Mouse (Mus musculus): ENCODE results near the gene Unc93b1. TPM values are rescaled to one million over a fixed set of nuclear protein-coding genes. Genes with fewer than 3 reads are reported as not detected.

The Unc93b1 gene
- total RNA-seq, 2 experiments from 2014 or later = 13.9 to 20.7 TPM

DNA sequence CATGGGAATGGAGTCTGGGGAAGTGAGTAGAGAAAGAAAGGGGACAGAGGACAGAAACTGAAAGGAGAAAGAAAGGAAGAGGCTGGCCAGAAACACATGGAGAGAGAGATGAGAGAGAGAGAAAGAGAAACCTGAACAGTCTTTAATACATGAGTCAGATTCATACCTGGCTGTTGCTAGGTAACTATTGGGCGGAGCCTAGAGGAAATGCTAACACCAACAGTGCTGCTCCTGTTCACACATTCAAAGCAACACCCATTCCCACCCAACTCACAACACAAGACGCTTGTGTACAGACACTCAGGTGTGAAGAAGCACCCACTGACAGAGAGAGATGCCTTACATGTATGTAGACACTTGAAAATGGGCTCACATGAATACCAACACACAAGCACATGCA is 40.9 kb downstream of the Unc93b1 start:
- DNase-seq (ENCODE audit: low spot score in 2 of 2) = no peak

DNA sequence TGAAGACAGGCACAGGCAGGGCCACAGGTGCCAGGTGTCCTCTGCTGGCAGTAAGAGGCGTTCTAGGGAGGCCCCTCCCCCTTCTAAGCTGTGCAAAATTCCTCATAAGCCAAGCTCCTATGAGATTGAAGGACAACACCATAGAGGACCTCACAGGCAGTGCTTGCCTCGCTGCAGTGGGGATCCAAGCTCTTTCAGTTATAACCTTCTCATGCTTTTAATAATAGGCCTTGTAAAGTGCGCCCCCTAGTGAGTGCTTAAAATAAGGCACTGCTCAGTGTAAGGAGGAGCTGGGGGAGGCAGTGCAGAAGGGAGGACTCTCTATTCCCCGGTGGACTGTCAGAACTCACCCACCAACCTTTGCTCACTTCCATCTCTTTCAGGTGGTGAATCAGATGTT is 45.3 kb downstream of the Unc93b1 start:
- DNase-seq (ENCODE audit: low spot score in 2 of 2) = peak; percentile 82 to 85

- DNase-seq (ENCODE audit: low spot score in 2 of 2) = no peak
Observed at GRCm38 (mm10) chr19:3980917-3981316, 45.9 kb downstream of the Unc93b1 start.

- no peak for DNase-seq (ENCODE audit: low spot score in 2 of 2)
Observed at GRCm38 (mm10) chr19:3983527-3984200, 48.7 kb downstream of the Unc93b1 start.

- DNase-seq (ENCODE audit: low spot score in 2 of 2) = no peak
Observed at GRCm38 (mm10) chr19:3985261-3985681, 50.3 kb downstream of the Unc93b1 start.

- DNase-seq (ENCODE audit: low spot score in 2 of 2) = peak; percentile 37 to 60
Observed at GRCm38 (mm10) chr19:3986334-3986733, 51.3 kb downstream of the Unc93b1 start, which contains the start of gene Acy3. Acy3 (plus strand) TSS chr19:3986570.

DNA sequence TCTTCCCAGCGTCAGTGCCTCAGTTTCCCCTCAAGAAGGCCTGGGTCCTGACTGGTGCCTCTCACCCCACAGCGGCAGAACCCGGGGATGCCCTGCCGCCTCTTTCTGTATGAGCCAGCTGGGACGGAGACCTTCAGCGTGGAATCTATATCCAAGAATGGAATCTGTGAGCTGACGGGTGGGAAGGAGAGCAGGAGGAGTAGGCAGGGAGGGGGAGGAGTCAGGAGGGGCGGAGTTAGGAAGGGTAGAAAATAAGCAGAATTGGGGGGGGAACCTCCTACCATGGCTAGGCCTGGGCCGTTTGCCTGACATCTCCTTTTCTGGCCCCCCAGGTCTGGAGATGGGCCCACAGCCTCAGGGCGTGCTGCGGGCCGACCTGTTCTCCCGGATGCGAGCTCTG is 53.1 kb downstream of the Unc93b1 start:
- no peak for DNase-seq (ENCODE audit: low spot score in 2 of 2)

- no peak for DNase-seq (ENCODE audit: low spot score in 2 of 2)
Observed at GRCm38 (mm10) chr19:3988750-3989149, 53.8 kb downstream of the Unc93b1 start.

- no peak for DNase-seq (ENCODE audit: low spot score in 2 of 2)
Observed at GRCm38 (mm10) chr19:3990804-3991203, 55.8 kb downstream of the Unc93b1 start.

- no peak for DNase-seq (ENCODE audit: low spot score in 2 of 2)
Observed at GRCm38 (mm10) chr19:3991562-3991961, 56.6 kb downstream of the Unc93b1 start.

DNA sequence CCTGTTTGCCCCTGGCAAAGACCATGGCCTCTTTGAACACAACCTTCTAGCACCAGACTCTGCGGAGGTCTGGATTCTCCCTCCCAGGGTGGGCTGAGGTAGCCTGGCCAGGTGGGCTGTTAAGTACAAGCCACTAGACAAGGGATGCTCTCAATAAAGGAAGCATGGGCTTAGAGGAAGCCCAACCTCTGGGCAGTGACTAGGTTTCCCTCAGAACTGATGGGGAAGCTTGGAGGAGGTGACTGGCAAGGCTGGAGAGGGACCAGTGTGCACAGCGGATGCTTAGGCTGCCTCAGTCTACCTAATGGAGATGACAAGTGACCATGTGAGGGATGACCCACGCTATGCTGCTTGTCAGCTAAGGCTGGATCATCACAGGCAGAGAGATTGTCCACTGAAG is 57.0 kb downstream of the Unc93b1 start:
- DNase-seq (ENCODE audit: low spot score in 2 of 2) = no peak

DNA sequence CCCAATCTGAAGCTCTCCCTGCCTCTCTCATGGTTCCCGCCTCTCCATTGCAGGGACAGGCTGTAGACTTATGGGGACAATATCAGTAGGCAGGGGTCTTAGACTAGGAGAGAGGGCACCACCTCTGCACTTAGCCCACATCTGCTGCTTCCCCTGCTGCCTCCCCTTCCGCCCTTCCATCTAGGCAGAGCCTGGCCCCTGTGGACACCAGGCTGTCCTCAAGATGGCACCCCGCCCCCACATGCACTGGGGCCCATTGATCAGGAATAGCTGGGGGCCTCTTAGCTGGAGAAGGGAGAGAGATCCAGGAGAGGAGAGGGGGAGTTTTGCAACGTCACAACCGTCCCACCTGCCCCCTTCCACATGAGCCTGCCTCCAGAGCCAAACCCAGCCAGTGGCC is 57.4 kb downstream of the Unc93b1 start, which contains the start of gene Tbx10:
TSS of gene Tbx10 (plus strand) at position 337 of the 400 bp plus-strand sequence.
- no peak for DNase-seq (ENCODE audit: low spot score in 2 of 2)

DNA sequence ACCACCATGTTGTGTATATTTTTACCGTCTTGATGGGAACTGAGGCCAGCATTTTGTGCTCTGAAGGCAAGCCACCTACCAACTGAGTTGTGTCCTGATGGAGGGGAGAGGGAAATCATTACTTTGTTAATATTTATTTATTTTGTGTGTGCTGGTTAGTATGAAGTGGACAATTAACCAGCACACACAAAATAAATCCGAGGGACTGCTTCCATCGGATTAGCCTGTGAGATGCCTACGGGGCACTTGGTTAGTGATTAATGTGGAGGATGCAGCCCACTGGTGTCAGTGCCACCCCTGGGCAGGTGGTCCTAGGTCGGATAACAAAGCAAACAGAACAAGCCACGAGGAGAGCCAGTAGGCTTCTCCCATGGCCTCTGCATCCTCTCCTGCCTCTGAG is 59.9 kb downstream of the Unc93b1 start:
- DNase-seq (ENCODE audit: low spot score in 2 of 2) = no peak

- no peak for DNase-seq (ENCODE audit: low spot score in 2 of 2)
Observed at GRCm38 (mm10) chr19:3995505-3995904, 60.5 kb downstream of the Unc93b1 start.

- no peak for DNase-seq (ENCODE audit: low spot score in 2 of 2)
Observed at GRCm38 (mm10) chr19:3996106-3996505, 61.1 kb downstream of the Unc93b1 start.

GRCm38 (mm10) chr19:3996747-3997146 is 61.8 kb downstream of the Unc93b1 start:
- no peak for DNase-seq (ENCODE audit: low spot score in 2 of 2)

- DNase-seq (ENCODE audit: low spot score in 2 of 2) = no peak
Observed at GRCm38 (mm10) chr19:3997231-3997630, 62.2 kb downstream of the Unc93b1 start.

DNA sequence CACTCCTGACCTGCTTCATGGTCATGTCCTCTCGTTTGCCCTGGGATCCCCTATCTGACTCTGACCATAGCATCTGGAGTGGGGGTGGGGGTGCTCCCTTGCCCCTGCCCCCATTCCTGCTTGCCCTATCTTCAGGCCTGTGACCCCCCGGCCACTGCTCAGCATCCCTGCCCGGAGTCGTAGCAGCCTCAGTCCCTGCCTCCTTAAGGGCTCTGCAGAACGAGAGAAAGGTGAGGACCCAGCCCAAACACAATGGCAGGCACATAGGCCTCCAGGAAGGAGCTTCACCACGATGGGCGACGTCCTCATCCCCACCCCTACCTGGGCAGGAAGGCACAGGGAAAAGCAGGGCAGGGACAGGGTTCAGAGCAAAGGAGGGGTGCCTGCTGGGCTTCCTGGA is 63.3 kb downstream of the Unc93b1 start:
- DNase-seq (ENCODE audit: low spot score in 2 of 2) = no peak

Other genes with a start within 250 kb of the Unc93b1 start
- 10 to 100 TPM; 13.3 to 14.3 TPM for gene Lrp5, start 248.6 kb upstream of the Unc93b1 start, total RNA-seq (2021)
- 10 to 100 TPM; 25.4 to 39.3 TPM for gene 1810055G02Rik, start 226.9 kb upstream of the Unc93b1 start, total RNA-seq (2021)
- 10 to 100 TPM; 72.9 to 76.9 TPM for gene Kmt5b, start 167.8 kb upstream of the Unc93b1 start, total RNA-seq (2021)
- 100 to 1,000 TPM in 1 of 2 experiments, 10 to 100 TPM in 1; 98.1 to 104 TPM for gene Chka, start 83.4 kb upstream of the Unc93b1 start, total RNA-seq (2021)
- 10 to 100 TPM; 19.1 to 26.0 TPM for gene Tcirg1, start 28.1 kb upstream of the Unc93b1 start, total RNA-seq (2021)
- gene Ndufs8, start 22.4 kb upstream of the Unc93b1 start, total RNA-seq (2021) = 100 to 1,000 TPM; 134 to 139 TPM
- 1 to 10 TPM; 1.3 to 1.7 TPM for gene Aldh3b1, start 5.4 kb upstream of the Unc93b1 start, total RNA-seq (2021)
- gene Aldh3b3, start 23.5 kb downstream of the Unc93b1 start, total RNA-seq (2021) = not detected
- gene Aldh3b2, start 37.1 kb downstream of the Unc93b1 start, total RNA-seq (2021) = 1 to 10 TPM; 1.3 to 1.4 TPM
- 1 to 10 TPM; 1.9 to 2.2 TPM for gene Acy3, start 51.4 kb downstream of the Unc93b1 start, total RNA-seq (2021)
- not detected for gene Tbx10, start 57.6 kb downstream of the Unc93b1 start, total RNA-seq (2021)
- gene Nudt8, start 65.4 kb downstream of the Unc93b1 start, total RNA-seq (2021) = 1 to 10 TPM; 9.0 to 9.4 TPM
- 1 to 10 TPM; 1.7 TPM for gene Gm49405, start 65.4 kb downstream of the Unc93b1 start, total RNA-seq (2021)
- 1 to 10 TPM; 2.9 to 3.3 TPM for gene Doc2g, start 68.1 kb downstream of the Unc93b1 start, total RNA-seq (2021)
- gene Ndufv1, start 77.6 kb downstream of the Unc93b1 start, total RNA-seq (2021) = 100 to 1,000 TPM; 197 to 207 TPM
- 100 to 1,000 TPM; 263 to 285 TPM for gene Gstp1, start 102.8 kb downstream of the Unc93b1 start, total RNA-seq (2021)
- 10 to 100 TPM; 18.5 to 23.6 TPM for gene Gstp2, start 110.8 kb downstream of the Unc93b1 start, total RNA-seq (2021)
- gene Gstp3, start 124.4 kb downstream of the Unc93b1 start, total RNA-seq (2021) = not detected
- not detected for gene Cabp2, start 146.4 kb downstream of the Unc93b1 start, total RNA-seq (2021)
- gene Cdk2ap2, start 162.0 kb downstream of the Unc93b1 start, total RNA-seq (2021) = 10 to 100 TPM; 21.5 to 23.6 TPM
- 100 to 1,000 TPM; 178 to 201 TPM for gene Pitpnm1, start 164.8 kb downstream of the Unc93b1 start, total RNA-seq (2021)
- 10 to 100 TPM; 74.6 to 76.5 TPM for gene Aip, start 190.7 kb downstream of the Unc93b1 start, total RNA-seq (2021)
- gene Gpr152, start 204.6 kb downstream of the Unc93b1 start, total RNA-seq (2021) = not detected
- under 1 TPM in 1 of 2 experiments, not detected in 1; 0.30 TPM for gene Cabp4, start 208.8 kb downstream of the Unc93b1 start, total RNA-seq (2021)
- gene Coro1b, start 213.4 kb downstream of the Unc93b1 start, total RNA-seq (2021) = 10 to 100 TPM; 82.0 to 88.5 TPM
- 1 to 10 TPM; 1.3 to 2.5 TPM for gene Ptprcap, start 218.4 kb downstream of the Unc93b1 start, total RNA-seq (2021)
- gene Rps6kb2, start 228.2 kb downstream of the Unc93b1 start, total RNA-seq (2021) = 10 to 100 TPM; 31.6 to 39.9 TPM
- 1 to 10 TPM; 3.0 to 3.6 TPM for gene Carns1, start 240.3 kb downstream of the Unc93b1 start, total RNA-seq (2021)

Measured in layer of hippocampus, postnatal 10 days (tissue).